Mouse (Mus musculus) forebrain, embryonic 14.5 days (tissue): ENCODE measurements at regions not wholly inside any gene's neighbourhood (a gene's known extent, or its start where the extent isn't known, plus 50 kb on each side); places are given as distances from the start of the nearest gene placed in this dataset.
"Not testable (repeated sequence)": the region's sequence is repeated elsewhere in the genome, so short reads cannot be mapped to it uniquely, and the experiment has no call there.

ENCODE experiments used
- ATAC-seq: fragments of 200-750 bp; cut with Nextera tagmentation; 2 replicates; pipeline ENCODE4 v1.8.0; 2017; ENCODE audit warnings: mild to moderate bottlenecking, moderate library complexity
- DNase-seq: peaks from one replicate; pipeline ENCODE4 v3.0.0-alpha.2; 2015; ENCODE audit warnings: low spot score
- H3K27ac ChIP-seq: fragments of 300-500 bp; sonication (generic); 2 replicates; pipeline ENCODE4 v1.5.1; 2014; ENCODE audit warnings: low read depth, mild to moderate bottlenecking, control low read depth, low read length, moderate library complexity
- H3K27me3 ChIP-seq: fragments of 300-500 bp; sonication (generic); replicated peaks from 2 replicates; pipeline ENCODE4 v1.6.1; 2014; ENCODE audit warnings: low read length, control low read depth, mixed read lengths; ENCODE audit not compliant: control insufficient read depth, insufficient read depth
- H3K36me3 ChIP-seq: fragments of 300-500 bp; sonication (generic); 2 replicates; pipeline ENCODE4 v1.6.1; 2014; ENCODE audit warnings: low read length, control low read depth; ENCODE audit not compliant: control insufficient read depth, insufficient read depth
- H3K4me1 ChIP-seq: fragments of 300-500 bp; sonication (generic); 2 replicates; pipeline ENCODE4 v1.6.1; 2014; ENCODE audit warnings: antibody characterized with exemption, low read length, control low read depth; ENCODE audit not compliant: control insufficient read depth, insufficient read depth
- H3K4me2 ChIP-seq: fragments of 300-500 bp; sonication (generic); 2 replicates; pipeline ENCODE4 v1.6.1; 2014; ENCODE audit warnings: mild to moderate bottlenecking, control low read depth, low read length
- H3K4me3 ChIP-seq: fragments of 300-500 bp; sonication (generic); 2 replicates; pipeline ENCODE4 v1.5.1; 2014; ENCODE audit warnings: low read depth, low read length, control low read depth
- H3K9ac ChIP-seq: fragments of 300-500 bp; sonication (generic); 2 replicates; pipeline ENCODE4 v1.6.1; 2014; ENCODE audit warnings: mild to moderate bottlenecking, low read length, control low read depth, moderate library complexity
- H3K9me3 ChIP-seq: fragments of 300-500 bp; sonication (generic); replicated peaks from 2 replicates; pipeline ENCODE4 v1.6.1; 2016; ENCODE audit warnings: low read length, control low read depth, mixed read lengths; ENCODE audit not compliant: control insufficient read depth
- whole genome bisulfite sequencing: fragments of 180-500 bp; shearing (Covaris S2); extraction: QIAGEN DNeasy Blood & Tissue Kit; methylation state at CpG from one replicate; pipeline ENCODE4 v1.1.7; 2014; 5-methylcytosine and 5-hydroxymethylcytosine counted together

DNA sequence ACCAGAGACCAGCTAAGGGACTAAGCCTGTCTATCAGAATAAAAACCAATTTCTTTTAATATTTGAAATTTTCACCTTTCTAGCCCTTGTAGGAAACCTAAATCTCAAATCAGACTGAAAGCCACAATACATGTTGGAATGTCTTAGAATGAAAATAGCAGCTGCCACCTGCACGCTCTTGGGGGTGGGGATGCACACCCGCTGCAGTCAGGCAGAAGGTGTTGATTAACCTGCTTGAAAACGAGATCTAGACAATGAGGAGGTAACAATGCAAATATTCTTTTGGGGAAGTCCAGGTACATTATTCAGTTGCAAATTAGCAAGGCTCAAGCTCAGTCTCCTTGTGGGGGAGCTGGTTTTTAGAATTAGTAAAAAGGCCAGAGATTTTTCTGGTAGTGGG, 186.9 kb downstream of the Hnmt start:
- H3K36me3 ChIP-seq, H3K4me3 ChIP-seq, H3K27ac ChIP-seq, H3K9me3 ChIP-seq, ATAC-seq, H3K4me1 ChIP-seq, H3K9ac ChIP-seq, H3K4me2 ChIP-seq, DNase-seq, H3K27me3 ChIP-seq: not testable (repeated sequence)
- WGBS: 76% methylated on average over 3 of the region's 3 CpGs
